Mouse (Mus musculus): ENCODE results near the gene Snx27.

DNA sequence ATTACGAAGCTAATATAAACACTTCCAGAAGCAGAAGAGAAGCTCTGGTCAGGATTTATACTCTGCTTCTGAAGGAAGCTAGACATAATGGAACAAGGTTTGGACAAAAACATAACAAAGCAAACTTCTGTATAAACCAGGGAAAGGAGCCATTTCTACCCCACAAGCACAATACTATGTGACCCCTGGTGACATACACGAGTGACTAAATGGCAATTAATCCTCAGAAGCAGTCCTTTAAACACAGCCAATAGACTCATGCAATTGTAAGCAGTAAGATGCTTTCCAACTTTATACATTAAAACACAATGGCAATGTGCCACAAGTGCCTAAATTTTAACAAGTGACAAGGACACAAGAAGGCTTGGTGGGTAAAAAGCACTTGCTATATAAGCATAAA is 15.3 kb downstream of the Snx27 start:
- TF ChIP-seq CTCF (conservative IDR thresholded peaks at IDR 0.05; ENCODE audit: insufficient read depth, insufficient read length, low read depth, low read length) = no peak
- no peak for TF ChIP-seq POLR2A (IDR thresholded peaks at IDR 0.05; ENCODE audit: low read depth, low read length)
